ENCODE assay signal across 14 mouse cellular contexts in genomic region chr7:113168609-113169008, GRCm38 (mm10).
"Had no signal": no experiment of that assay in that cellular context is flagged by ENCODE, and none has a peak within 500 bp of the region (broad histone marks: within the 10 kb centered on the region; RNA-seq: fewer than 3 reads in every experiment).

No protein-coding gene starts in this region.

- H3K27me3 ChIP-seq: kidney, embryonic 15.5 days; limb, embryonic 13.5 days; neural tube, embryonic 12.5 days had no signal

- H3K36me3 ChIP-seq: kidney, embryonic 15.5 days; limb, embryonic 13.5 days; midbrain, embryonic 10.5 days; neural tube, embryonic 12.5 days had no signal

- H3K4me1 ChIP-seq: kidney, embryonic 15.5 days; limb, embryonic 13.5 days; midbrain, embryonic 10.5 days; neural tube, embryonic 12.5 days had no signal

- DNase-seq: kidney, postnatal 25 days; layer of hippocampus, postnatal 36 days; left cerebral cortex, postnatal 4 days; lung, embryonic 14.5 days; lung, postnatal 10 days; lung, postnatal 4 days; midbrain, embryonic 14.5 days; thymus, postnatal 4 days had no signal

- H3K4me3 ChIP-seq: kidney, embryonic 15.5 days; limb, embryonic 13.5 days; midbrain, embryonic 10.5 days; neural tube, embryonic 12.5 days had no signal

- H3K27ac ChIP-seq: kidney, embryonic 15.5 days; limb, embryonic 13.5 days; liver, embryonic 14.5 days; midbrain, embryonic 10.5 days; neural tube, embryonic 12.5 days; stomach, postnatal 0 days had no signal

- H3K9me3 ChIP-seq: kidney, embryonic 15.5 days; limb, embryonic 13.5 days; midbrain, embryonic 10.5 days; neural tube, embryonic 12.5 days had no signal
